Mouse (Mus musculus): ENCODE results near the gene Olfr670. TPM values are rescaled to one million over a fixed set of nuclear protein-coding genes. Genes with fewer than 3 reads are reported as not detected.
"Not testable (repeated sequence)": the region's sequence is repeated elsewhere in the genome, so short reads cannot be mapped to it uniquely, and the experiment has no call there.

The Olfr670 gene
- total RNA-seq (2022): not detected

GRCm38 (mm10) chr7:104962520-104962919, at the start of gene Olfr670:
Olfr670 (minus strand) TSS chr7:104962620.
- no peak for DNase-seq (ENCODE audit: low spot score in 2 of 2)

- DNase-seq (ENCODE audit: low spot score in 2 of 2): no peak
Measured at GRCm38 (mm10) chr7:105001929-105002328, 39.5 kb upstream of the Olfr670 start, which contains the start of gene Olfr672. Olfr672 (minus strand) TSS chr7:105002029.

GRCm38 (mm10) chr7:104979026-104979425, 16.6 kb upstream of the Olfr670 start, which contains the start of gene Olfr671:
Olfr671 (minus strand) TSS chr7:104979126.
- no peak for DNase-seq (ENCODE audit: low spot score in 2 of 2)

- DNase-seq (ENCODE audit: low spot score in 2 of 2): not testable (repeated sequence)
Measured at GRCm38 (mm10) chr7:104972507-104972906, 10.1 kb upstream of the Olfr670 start.

- DNase-seq (ENCODE audit: low spot score in 2 of 2): not testable (repeated sequence)
Measured at GRCm38 (mm10) chr7:104950234-104950633, 12.2 kb downstream of the Olfr670 start.

GRCm38 (mm10) chr7:104933940-104934339, 28.5 kb downstream of the Olfr670 start, which contains the start of gene Olfr669:
Olfr669 (plus strand) TSS chr7:104934240.
- no peak for DNase-seq (ENCODE audit: low spot score in 2 of 2)

GRCm38 (mm10) chr7:104927957-104928356, 34.5 kb downstream of the Olfr670 start, which contains the start of gene Olfr668:
Olfr668 (minus strand) TSS chr7:104928057.
- DNase-seq (ENCODE audit: low spot score in 2 of 2): no peak

- DNase-seq (ENCODE audit: low spot score in 2 of 2): no peak
Measured at GRCm38 (mm10) chr7:104921382-104921781, 41.0 kb downstream of the Olfr670 start, which contains the start of gene Olfr667. Olfr667 (minus strand) TSS chr7:104921482.

Other genes starting within 250 kb of the Olfr670 start
- not detected for gene Usp17le, start 185.2 kb downstream of the Olfr670 start, total RNA-seq (2022)
- gene Usp17lb, start 120.0 kb downstream of the Olfr670 start, total RNA-seq (2022): not detected
- gene Usp17la, start 105.6 kb downstream of the Olfr670 start, total RNA-seq (2022): not detected
- not detected for gene Olfr665, start 84.6 kb downstream of the Olfr670 start, total RNA-seq (2022)
- not detected for gene Olfr666, start 66.7 kb downstream of the Olfr670 start, total RNA-seq (2022)
- gene Olfr667, start 41.1 kb downstream of the Olfr670 start, total RNA-seq (2022): not detected
- not detected for gene Olfr668, start 34.6 kb downstream of the Olfr670 start, total RNA-seq (2022)
- gene Olfr669, start 28.4 kb downstream of the Olfr670 start, total RNA-seq (2022): not detected
- not detected for gene Olfr671, start 16.5 kb upstream of the Olfr670 start, total RNA-seq (2022)
- gene Olfr672, start 39.4 kb upstream of the Olfr670 start, total RNA-seq (2022): not detected
- gene Olfr675, start 65.8 kb upstream of the Olfr670 start, total RNA-seq (2022): not detected
- gene Olfr676, start 70.1 kb upstream of the Olfr670 start, total RNA-seq (2022): not detected
- not detected for gene Olfr677, start 88.8 kb upstream of the Olfr670 start, total RNA-seq (2022)
- gene Olfr678, start 101.9 kb upstream of the Olfr670 start, total RNA-seq (2022): not detected
- not detected for gene Olfr679, start 118.6 kb upstream of the Olfr670 start, total RNA-seq (2022)
- not detected for gene Olfr680-ps1, start 130.2 kb upstream of the Olfr670 start, total RNA-seq (2022)
- not detected for gene Olfr681, start 154.2 kb upstream of the Olfr670 start, total RNA-seq (2022)
- not detected for gene Olfr683, start 184.4 kb upstream of the Olfr670 start, total RNA-seq (2022)
- gene Olfr684, start 201.0 kb upstream of the Olfr670 start, total RNA-seq (2022): not detected
- gene Olfr685, start 223.4 kb upstream of the Olfr670 start, total RNA-seq (2022): not detected
- gene Olfr686, start 244.9 kb upstream of the Olfr670 start, total RNA-seq (2022): not detected

Data from gastrocnemius, adult 8-10 months (tissue).